Mouse (Mus musculus) MEL (cell line): ENCODE measurements at regions not wholly inside any gene's neighbourhood (a gene's known extent, or its start where the extent isn't known, plus 50 kb on each side); places are given as distances from the start of the nearest gene placed in this dataset.

ENCODE experiments used
- CHD1 ChIP-seq: IDR thresholded peaks from 2 replicates; pipeline ENCODE4 v1.6.1; 2012; ENCODE audit warnings: low read depth, mild to moderate bottlenecking, inconsistent platforms, low read length, improper control_type of control experiment
- CTCF ChIP-seq, 3 experiments: IDR thresholded peaks in 2 of 3; conservative IDR thresholded peaks in 1 of 3; 2 replicates each; pipeline ENCODE4 v1.5.1; 2011 to 2012; ENCODE audit warnings: low read length in 3 of 3, low read depth in 2 of 3, mild to moderate bottlenecking in 2 of 3, improper control_type of control experiment in 1 of 3, inconsistent platforms in 1 of 3, mixed read lengths in 1 of 3, moderate library complexity in 1 of 3; ENCODE audit not compliant: control insufficient read depth in 1 of 3, insufficient read depth in 1 of 3, poor library complexity in 1 of 3, severe bottlenecking in 1 of 3
- E2F4 ChIP-seq: IDR thresholded peaks from 2 replicates; pipeline ENCODE4 v1.6.1; 2011; ENCODE audit warnings: low read depth, low read length, improper control_type of control experiment, borderline replicate concordance
- ELF1 ChIP-seq: IDR thresholded peaks from 2 replicates; pipeline ENCODE4 v1.6.1; 2014; ENCODE audit warnings: low read depth, mild to moderate bottlenecking, inconsistent platforms, low read length, improper control_type of control experiment, moderate library complexity
- EP300 ChIP-seq, 2 experiments: IDR thresholded peaks; 2 replicates each; pipeline ENCODE4 v1.6.1; 2011; ENCODE audit warnings: improper control_type of control experiment in 2 of 2, low read length in 2 of 2, low read depth in 1 of 2, mild to moderate bottlenecking in 1 of 2
- HCFC1 ChIP-seq: IDR thresholded peaks from 2 replicates; pipeline ENCODE4 v1.6.1; 2012; ENCODE audit warnings: low read depth, mild to moderate bottlenecking, inconsistent platforms, low read length, improper control_type of control experiment, moderate library complexity
- JUND ChIP-seq: IDR thresholded peaks from 2 replicates; pipeline ENCODE4 v1.6.1; 2011; ENCODE audit warnings: low read depth, mild to moderate bottlenecking, improper control_type of control experiment, low read length
- MAX ChIP-seq: IDR thresholded peaks from 2 replicates; pipeline ENCODE4 v1.6.1; 2011; ENCODE audit warnings: low read length, improper control_type of control experiment
- MYB ChIP-seq: IDR thresholded peaks from 2 replicates; pipeline ENCODE4 v1.6.1; 2011; ENCODE audit warnings: mild to moderate bottlenecking, low read depth, low read length, improper control_type of control experiment
- POLR2A ChIP-seq, 2 experiments: IDR thresholded peaks; 2 replicates each; pipeline ENCODE4 v1.6.1; 2011 to 2012; ENCODE audit warnings: low read length in 2 of 2, mild to moderate bottlenecking in 2 of 2, control low read depth in 1 of 2, improper control_type of control experiment in 1 of 2, low read depth in 1 of 2, moderate library complexity in 1 of 2; ENCODE audit not compliant: control insufficient read depth in 1 of 2, insufficient read depth in 1 of 2, poor library complexity in 1 of 2
- POLR2AphosphoS2 ChIP-seq: IDR thresholded peaks from 2 replicates; pipeline ENCODE4 v1.6.1; 2011; ENCODE audit warnings: low read length, improper control_type of control experiment
- POLR2AphosphoS5 ChIP-seq: IDR thresholded peaks from 2 replicates; pipeline ENCODE4 v1.6.1; 2012; ENCODE audit warnings: low read depth, borderline replicate concordance, mild to moderate bottlenecking, inconsistent platforms, low read length, moderate library complexity, mixed read lengths
- ZC3H11A ChIP-seq: IDR thresholded peaks from 2 replicates; pipeline ENCODE4 v1.6.1; 2012; ENCODE audit warnings: low read depth, mild to moderate bottlenecking, inconsistent platforms, low read length, improper control_type of control experiment
- ZKSCAN1 ChIP-seq: IDR thresholded peaks from 2 replicates; pipeline ENCODE4 v1.6.1; 2012; ENCODE audit warnings: low read depth, mild to moderate bottlenecking, inconsistent platforms, low read length, improper control_type of control experiment, moderate library complexity

GRCm38 (mm10) chr14:48342944-48343343 lies 103.0 kb upstream of the Tmem260 start:
- TF ChIP-seq E2F4 (no peak), HCFC1 (no peak), ZC3H11A (no peak), POLR2AphosphoS5 (no peak), ELF1 (no peak), MYB (no peak), CTCF (IDR thresholded peaks at IDR 0.05 in 2 of 3, conservative IDR thresholded peaks at IDR 0.05 in 1 of 3; ENCODE audit: control insufficient read depth in 1 of 3, insufficient read depth in 1 of 3, low read depth in 2 of 3, low read length in 3 of 3, poor library complexity in 1 of 3, severe bottlenecking in 1 of 3) (no peak), CHD1 (no peak), MAX (no peak), ZKSCAN1 (no peak), JUND (no peak), POLR2AphosphoS2 (no peak), POLR2A (IDR thresholded peaks at IDR 0.05; ENCODE audit: control insufficient read depth in 1 of 2, insufficient read depth in 1 of 2, low read depth in 1 of 2, low read length in 2 of 2, poor library complexity in 1 of 2) (no peak), EP300 (IDR thresholded peaks at IDR 0.05; ENCODE audit: low read depth in 1 of 2, low read length in 2 of 2) (no peak)
